Mouse (Mus musculus): Measurements from ENCODE around the gene Lmntd2. TPM values are rescaled to one million over a fixed set of nuclear protein-coding genes. Genes with fewer than 3 reads are reported as not detected.

Gene Lmntd2
- polyA plus RNA-seq, 1 experiment: 8.1 TPM

DNA sequence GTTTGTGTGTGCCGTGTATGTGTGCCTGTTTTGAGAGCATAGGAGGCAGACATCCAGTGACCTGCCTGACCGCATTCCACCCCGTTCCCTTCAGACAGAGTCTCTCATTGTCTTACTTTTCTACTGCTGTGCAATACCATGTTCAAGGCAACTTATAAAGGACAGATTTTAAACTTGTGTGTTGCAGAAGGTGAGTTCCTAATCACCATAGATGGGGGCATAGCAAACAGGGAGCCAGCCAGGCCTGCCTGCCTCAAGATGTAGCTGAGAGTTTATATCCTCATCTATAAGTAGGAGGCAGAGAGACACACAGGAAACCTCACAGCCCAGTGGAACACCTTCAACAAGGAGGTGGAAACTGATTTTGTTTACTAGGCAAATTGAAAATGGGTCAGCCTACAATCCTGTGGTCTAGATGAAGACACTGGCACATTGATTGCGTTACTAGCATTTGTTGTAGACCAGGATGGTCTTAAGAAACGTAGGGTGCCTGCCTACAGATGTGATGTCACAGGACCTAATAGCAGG, 40.5 kb downstream of the Lmntd2 start:
- no peak for TF ChIP-seq POLR2A (IDR thresholded peaks at IDR 0.05; ENCODE audit: low read depth, low read length)
- no peak for TF ChIP-seq CTCF (IDR thresholded peaks at IDR 0.05; ENCODE audit: extremely low read depth, insufficient read length, insufficient replicate concordance, low read depth, low read length)
- H3K27ac ChIP-seq (ENCODE audit: insufficient read depth, low read depth, low read length): peak overlapping the region; percentile 93
- WGBS: 59% methylated on average over 5 of the region's 5 CpGs
- no peaks in the 10 kb centered on the region for H3K27me3 ChIP-seq (ENCODE audit: control insufficient read depth, insufficient read depth, low read length)
- H3K4me3 ChIP-seq (ENCODE audit: low read depth, low read length): no peak overlapping the region
- no peaks in the 10 kb centered on the region for H3K36me3 ChIP-seq (ENCODE audit: control insufficient read depth, insufficient read depth, low read length)
- peaks cover 14% of the 10 kb centered on the region; the same call in 1 of the 2 replicates for H3K4me1 ChIP-seq (ENCODE audit: control insufficient read depth, insufficient read depth, insufficient read length, low read length)

DNA sequence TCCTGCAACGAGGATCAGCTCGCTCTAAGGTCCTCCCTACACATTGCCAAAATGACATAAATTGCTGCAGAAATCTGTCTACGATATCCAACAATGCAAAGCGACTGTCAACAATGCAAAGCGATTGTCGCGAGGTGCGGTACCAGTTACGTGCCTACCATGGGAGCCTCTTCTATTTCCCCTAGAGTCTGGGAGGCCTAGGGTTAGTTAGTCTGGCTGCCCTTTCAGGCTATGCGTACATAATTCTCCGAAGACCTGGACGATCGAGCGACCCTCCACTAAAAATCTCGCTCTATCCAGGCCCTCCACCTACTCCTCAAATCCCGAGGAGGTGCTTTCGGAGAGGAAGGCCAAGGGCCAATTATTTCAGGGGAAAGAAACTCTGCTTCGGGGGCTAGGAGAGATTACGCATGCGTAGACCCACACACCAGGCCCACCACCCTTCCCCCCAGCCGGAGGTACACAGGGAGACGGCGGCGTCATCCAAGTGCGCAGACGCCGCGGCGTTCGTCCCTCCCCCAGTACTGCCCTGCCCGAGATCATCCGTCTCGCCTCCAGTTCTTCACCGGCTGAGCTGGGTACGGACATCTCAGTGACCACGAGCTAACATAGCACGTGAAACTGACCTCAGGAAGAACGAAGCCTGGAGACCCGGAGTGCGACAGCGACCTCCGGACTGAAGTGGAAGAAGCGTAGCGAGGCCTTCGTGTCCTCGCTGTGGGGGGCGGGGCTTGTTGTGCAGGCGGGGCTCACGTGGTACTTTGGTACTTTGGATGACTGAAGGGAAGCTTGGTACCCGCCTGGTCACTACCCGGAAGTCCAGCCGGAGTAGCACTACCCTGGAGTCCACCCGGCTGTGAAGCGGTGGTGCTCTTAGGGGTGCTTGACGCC, 41.5 kb downstream of the Lmntd2 start, which contains the start of gene Rnh1:
Rnh1 (minus strand) TSS at position 742 of the 891 bp plus-strand sequence.
- peak within 1 kb of the TSS; percentile 72 for H3K4me3 ChIP-seq (ENCODE audit: low read depth, low read length)
- peak within 1 kb of the TSS; percentile 93 for H3K27ac ChIP-seq (ENCODE audit: insufficient read depth, low read depth, low read length)
- TF ChIP-seq CTCF (IDR thresholded peaks at IDR 0.05; ENCODE audit: extremely low read depth, insufficient read length, insufficient replicate concordance, low read depth, low read length): no peak
- TF ChIP-seq POLR2A (IDR thresholded peaks at IDR 0.05; ENCODE audit: low read depth, low read length): peak; percentile 87
- 1% methylated on average over 55 of the region's 55 CpGs for WGBS
- no peaks in the 10 kb centered on the region for H3K27me3 ChIP-seq (ENCODE audit: control insufficient read depth, insufficient read depth, low read length)
- H3K4me1 ChIP-seq (ENCODE audit: control insufficient read depth, insufficient read depth, insufficient read length, low read length): peaks cover 23% of the 10 kb centered on the region; the same call in 1 of the 2 replicates
- no peaks in the 10 kb centered on the region for H3K36me3 ChIP-seq (ENCODE audit: control insufficient read depth, insufficient read depth, low read length)

DNA sequence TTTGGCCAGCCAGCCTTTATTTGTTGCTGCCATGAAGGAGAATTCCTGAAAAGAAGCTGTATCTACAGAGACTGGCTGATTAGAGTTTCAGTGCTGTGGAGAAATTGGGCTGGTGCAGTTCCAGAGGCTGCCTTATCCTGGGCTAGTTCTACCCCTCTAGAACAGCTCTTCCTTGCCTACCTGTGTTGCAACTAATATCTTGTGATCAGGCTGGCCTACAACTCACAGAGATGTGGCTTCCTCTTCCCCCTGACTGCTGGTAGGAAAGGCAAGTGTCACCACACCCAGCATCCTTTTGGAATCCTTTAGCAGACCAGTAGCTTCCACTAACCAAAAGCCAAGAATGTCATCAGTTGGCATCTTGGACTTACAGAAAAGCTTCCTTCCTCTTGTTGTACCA, 44.0 kb downstream of the Lmntd2 start:
- TF ChIP-seq CTCF (IDR thresholded peaks at IDR 0.05; ENCODE audit: extremely low read depth, insufficient read length, insufficient replicate concordance, low read depth, low read length) (no peak), POLR2A (IDR thresholded peaks at IDR 0.05; ENCODE audit: low read depth, low read length) (no peak)

DNA sequence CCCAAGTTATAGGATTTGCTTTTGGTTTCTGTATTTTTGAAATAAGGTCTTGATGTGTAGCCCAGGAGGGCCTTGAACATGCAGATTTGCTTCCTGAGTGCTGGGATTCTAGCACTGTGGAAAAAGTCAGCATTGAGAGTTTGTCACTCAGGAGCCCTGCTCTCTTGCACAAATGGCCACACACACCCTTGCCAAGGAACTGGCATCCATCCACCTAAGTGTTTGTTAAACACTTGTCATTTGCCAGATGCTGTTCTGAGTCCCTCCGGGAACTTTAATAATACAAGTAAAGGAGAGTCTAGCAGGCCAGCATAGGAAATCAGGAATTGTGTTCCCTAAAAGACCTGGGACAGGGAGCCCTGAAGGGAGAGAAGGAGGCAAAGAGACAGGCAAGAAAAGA, 44.6 kb downstream of the Lmntd2 start:
- peaks cover 14% of the 10 kb centered on the region for H3K36me3 ChIP-seq (ENCODE audit: control insufficient read depth, insufficient read depth, low read length)
- no peak for TF ChIP-seq POLR2A (IDR thresholded peaks at IDR 0.05; ENCODE audit: low read depth, low read length)
- no peak for TF ChIP-seq CTCF (IDR thresholded peaks at IDR 0.05; ENCODE audit: extremely low read depth, insufficient read length, insufficient replicate concordance, low read depth, low read length)
- peak overlapping the region; percentile 79 for H3K27ac ChIP-seq (ENCODE audit: insufficient read depth, low read depth, low read length)
- 19% methylated on average over 1 of the region's 1 CpGs for WGBS
- peaks cover 26% of the 10 kb centered on the region; the same call in 1 of the 2 replicates for H3K4me1 ChIP-seq (ENCODE audit: control insufficient read depth, insufficient read depth, insufficient read length, low read length)
- H3K27me3 ChIP-seq (ENCODE audit: control insufficient read depth, insufficient read depth, low read length): no peaks in the 10 kb centered on the region
- no peak overlapping the region for H3K4me3 ChIP-seq (ENCODE audit: low read depth, low read length)

More for the DNA sequence above, 44.0 kb downstream of the Lmntd2 start:
- Histone ChIP-seq H3K4me3 (ENCODE audit: low read depth, low read length) (no peak overlapping the region), H3K4me1 (ENCODE audit: control insufficient read depth, insufficient read depth, insufficient read length, low read length) (peaks cover 26% of the 10 kb centered on the region; the same call in 1 of the 2 replicates), H3K36me3 (ENCODE audit: control insufficient read depth, insufficient read depth, low read length) (peaks cover 12% of the 10 kb centered on the region; the same call in 1 of the 2 replicates), H3K27me3 (ENCODE audit: control insufficient read depth, insufficient read depth, low read length) (no peaks in the 10 kb centered on the region), H3K27ac (ENCODE audit: insufficient read depth, low read depth, low read length) (peak overlapping the region; percentile 38; the same call in 1 of the 2 replicates)

DNA sequence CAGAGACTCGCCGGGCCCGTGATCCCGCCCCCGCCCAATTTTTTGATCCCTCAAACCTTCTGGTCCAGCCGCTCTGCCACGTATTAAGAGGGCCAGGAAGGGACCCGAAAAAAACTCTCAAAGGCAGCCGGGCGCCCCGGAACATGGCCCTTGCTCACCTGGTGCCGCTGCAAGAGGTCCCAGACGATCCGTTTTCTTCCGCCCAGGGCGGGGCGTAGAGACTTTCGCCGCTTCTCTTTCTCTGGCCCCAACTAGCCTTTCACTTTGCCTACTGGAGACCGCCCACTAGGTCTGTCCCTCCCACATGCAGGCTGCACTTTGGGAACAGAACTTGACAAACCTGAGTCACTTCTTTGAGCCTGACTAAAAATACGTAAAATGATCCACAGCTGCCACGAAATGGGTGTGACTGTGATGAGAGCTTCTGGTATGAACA, 45.3 kb downstream of the Lmntd2 start:
- H3K27me3 ChIP-seq (ENCODE audit: control insufficient read depth, insufficient read depth, low read length): no peaks in the 10 kb centered on the region
- H3K4me1 ChIP-seq (ENCODE audit: control insufficient read depth, insufficient read depth, insufficient read length, low read length): peaks cover 26% of the 10 kb centered on the region; the same call in 1 of the 2 replicates
- peak overlapping the region; percentile 66 for H3K4me3 ChIP-seq (ENCODE audit: low read depth, low read length)
- WGBS: under 1% methylated on average over 22 of the region's 22 CpGs
- peaks cover 21% of the 10 kb centered on the region for H3K36me3 ChIP-seq (ENCODE audit: control insufficient read depth, insufficient read depth, low read length)
- peak; percentile 34; the same call in 1 of the 2 replicates for TF ChIP-seq POLR2A (IDR thresholded peaks at IDR 0.05; ENCODE audit: low read depth, low read length)
- TF ChIP-seq CTCF (IDR thresholded peaks at IDR 0.05; ENCODE audit: extremely low read depth, insufficient read length, insufficient replicate concordance, low read depth, low read length): no peak
- H3K27ac ChIP-seq (ENCODE audit: insufficient read depth, low read depth, low read length): peak overlapping the region; percentile 79

DNA sequence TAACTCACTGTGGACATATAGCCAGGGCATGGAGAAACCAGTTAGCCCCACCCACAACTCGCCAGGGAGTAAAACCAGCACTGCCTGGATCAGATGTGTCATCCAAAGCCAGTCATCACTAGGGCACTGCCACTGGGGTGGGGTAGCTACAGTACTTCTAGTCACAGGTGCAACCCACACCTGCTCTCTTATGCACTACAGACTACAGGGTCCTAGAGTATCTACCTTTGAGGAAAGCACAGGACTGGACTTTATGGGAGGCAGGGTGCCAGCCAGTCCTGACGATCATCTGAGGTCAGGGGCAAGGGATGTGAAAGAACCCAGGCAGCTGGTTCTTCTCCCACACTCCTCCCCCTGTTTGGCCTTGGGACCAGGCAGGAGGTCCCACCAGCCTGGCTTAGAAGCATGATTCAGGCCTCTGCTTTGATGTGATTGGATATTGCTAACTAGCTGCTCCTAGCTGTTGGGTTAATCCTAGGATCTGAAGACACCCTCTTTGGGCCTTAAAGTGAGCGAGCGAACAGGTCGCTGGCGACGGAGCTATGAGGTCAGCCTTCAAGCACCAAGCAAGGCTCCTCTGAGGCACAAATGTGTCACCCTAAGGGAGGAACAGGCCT, 45.9 kb downstream of the Lmntd2 start:
- H3K4me3 ChIP-seq (ENCODE audit: low read depth, low read length): peak overlapping the region; percentile 66
- peak overlapping the region; percentile 79 for H3K27ac ChIP-seq (ENCODE audit: insufficient read depth, low read depth, low read length)
- H3K36me3 ChIP-seq (ENCODE audit: control insufficient read depth, insufficient read depth, low read length): peaks cover 27% of the 10 kb centered on the region
- peaks cover 22% of the 10 kb centered on the region; the same call in 1 of the 2 replicates for H3K4me1 ChIP-seq (ENCODE audit: control insufficient read depth, insufficient read depth, insufficient read length, low read length)
- no peaks in the 10 kb centered on the region for H3K27me3 ChIP-seq (ENCODE audit: control insufficient read depth, insufficient read depth, low read length)
- 9% methylated on average over 7 of the region's 7 CpGs for WGBS
- TF ChIP-seq POLR2A (IDR thresholded peaks at IDR 0.05; ENCODE audit: low read depth, low read length): no peak
- TF ChIP-seq CTCF (IDR thresholded peaks at IDR 0.05; ENCODE audit: extremely low read depth, insufficient read length, insufficient replicate concordance, low read depth, low read length): no peak

All from small intestine, adult 2 months (tissue).